Comparison of ENCODE assay signal across 20 mouse cellular contexts in genomic region chrX:157184167-157184566, GRCm38 (mm10).
DNase-seq lines count a peak whose midpoint lies in the region; ATAC-seq lines count a peak whose summit lies in the region.
"Had no signal": no experiment of that assay in that cellular context is flagged by ENCODE, and none has a peak within 500 bp of the region (broad histone marks: within the 10 kb centered on the region; RNA-seq: fewer than 3 reads in every experiment).

No protein-coding gene starts in this region.

- no peaks in the 10 kb centered on the region for H3K9me3 ChIP-seq in intestine, embryonic 16.5 days (ENCODE audit: control insufficient read depth, low read length)
- H3K9me3 ChIP-seq in kidney, embryonic 16.5 days (ENCODE audit: low read length): no peaks in the 10 kb centered on the region
- H3K9me3 ChIP-seq: heart, embryonic 10.5 days; hindbrain, embryonic 15.5 days; liver, embryonic 12.5 days; lung, embryonic 15.5 days had no signal

- H3K4me3 ChIP-seq in intestine, embryonic 16.5 days (ENCODE audit: low read length): no peak overlapping the region
- no peak overlapping the region for H3K4me3 ChIP-seq in kidney, embryonic 16.5 days (ENCODE audit: low read length)
- H3K4me3 ChIP-seq: heart, embryonic 10.5 days; hindbrain, embryonic 15.5 days; liver, embryonic 12.5 days; lung, embryonic 15.5 days had no signal

- peak; percentile 99 for ATAC-seq in cerebellum, adult (ENCODE audit: insufficient number of reproducible peaks, low FRiP score, low TSS enrichment)
- no peak for ATAC-seq in intestine, embryonic 16.5 days
- no peak for ATAC-seq in kidney, embryonic 16.5 days (ENCODE audit: low FRiP score, low TSS enrichment)
- ATAC-seq: forebrain, embryonic 14.5 days; liver, embryonic 12.5 days; midbrain, embryonic 16.5 days had no signal

- no peak for DNase-seq in cerebellum, postnatal 4 days (ENCODE audit: low spot score in 2 of 2)
- DNase-seq in right cerebral cortex, adult 2 months (ENCODE audit: low spot score in 2 of 2): peak; percentile 4 to 7
- no peak for DNase-seq in right cerebral cortex, postnatal 14 days
- DNase-seq in cerebellum, postnatal 36 days: peak; percentile 38 to 52
- DNase-seq in urinary bladder, adult 18-20 months (ENCODE audit: low spot score in 2 of 2): no peak
- DNase-seq: gastrocnemius, postnatal 36 days; heart, postnatal 14 days; kidney, adult 18-20 months; kidney, postnatal 4 days; left cerebral cortex, postnatal 4 days; thymus, adult 18-20 months had no signal

- no peak overlapping the region for H3K9ac ChIP-seq in intestine, embryonic 16.5 days (ENCODE audit: low read depth, low read length)
- no peak overlapping the region for H3K9ac ChIP-seq in kidney, embryonic 16.5 days (replicated peaks; ENCODE audit: low read length)
- H3K9ac ChIP-seq: hindbrain, embryonic 15.5 days; liver, embryonic 12.5 days; lung, embryonic 15.5 days had no signal

- H3K27ac ChIP-seq in intestine, embryonic 16.5 days (ENCODE audit: low read length): no peak overlapping the region
- no peak overlapping the region for H3K27ac ChIP-seq in kidney, embryonic 16.5 days (ENCODE audit: low read length)
- H3K27ac ChIP-seq: heart, embryonic 10.5 days; hindbrain, embryonic 15.5 days; liver, embryonic 12.5 days; lung, embryonic 15.5 days had no signal

- no peaks in the 10 kb centered on the region for H3K4me1 ChIP-seq in intestine, embryonic 16.5 days (ENCODE audit: control insufficient read depth, insufficient read depth, low read length)
- no peaks in the 10 kb centered on the region for H3K4me1 ChIP-seq in kidney, embryonic 16.5 days (ENCODE audit: insufficient read depth, low read length)
- H3K4me1 ChIP-seq: heart, embryonic 10.5 days; hindbrain, embryonic 15.5 days; liver, embryonic 12.5 days; lung, embryonic 15.5 days had no signal

- H3K27me3 ChIP-seq in intestine, embryonic 16.5 days (replicated peaks; ENCODE audit: control insufficient read depth, insufficient read depth, low read length): no peaks in the 10 kb centered on the region
- H3K27me3 ChIP-seq in kidney, embryonic 16.5 days (ENCODE audit: insufficient read depth, low read length): no peaks in the 10 kb centered on the region; the same call in 1 of the 2 replicates
- H3K27me3 ChIP-seq: hindbrain, embryonic 15.5 days; liver, embryonic 12.5 days; lung, embryonic 15.5 days had no signal

- H3K4me2 ChIP-seq in intestine, embryonic 16.5 days (ENCODE audit: low read depth, low read length): no peak overlapping the region
- H3K4me2 ChIP-seq in kidney, embryonic 16.5 days (replicated peaks; ENCODE audit: low read depth, low read length): no peak overlapping the region
- H3K4me2 ChIP-seq: hindbrain, embryonic 15.5 days; liver, embryonic 12.5 days; lung, embryonic 15.5 days had no signal

- H3K36me3 ChIP-seq in intestine, embryonic 16.5 days (ENCODE audit: control insufficient read depth, insufficient read depth, low read length): no peaks in the 10 kb centered on the region
- H3K36me3 ChIP-seq in kidney, embryonic 16.5 days (ENCODE audit: insufficient read depth, low read length): no peaks in the 10 kb centered on the region
- H3K36me3 ChIP-seq: heart, embryonic 10.5 days; hindbrain, embryonic 15.5 days; liver, embryonic 12.5 days; lung, embryonic 15.5 days had no signal

- 83% methylated on average over 4 of the region's 4 CpGs for WGBS in intestine, embryonic 16.5 days
- WGBS in kidney, embryonic 16.5 days: 84% methylated on average over 4 of the region's 4 CpGs

Comparison
In these comparisons a context has a peak if more than half of its experiments do, and no peak if none do; other contexts are left out.
1. DNase-seq: peak in right cerebral cortex, adult 2 months (2 of 2) and cerebellum, postnatal 36 days (2 of 2); none in cerebellum, postnatal 4 days (0 of 2), right cerebral cortex, postnatal 14 days (single experiment) and urinary bladder, adult 18-20 months (0 of 2).